Mouse (Mus musculus): Measurements from ENCODE around the gene Pkd1. TPM values are rescaled to one million over a fixed set of nuclear protein-coding genes. Genes with fewer than 3 reads are reported as not detected.

Gene Pkd1
- polyA plus RNA-seq (2014; fragmentation: Illumina TruSeq; extraction: RNeasy Lipid Tissue Mini Kit (QIAGEN cat#74804); ENCODE audit: low read depth, low replicate concordance): 51.6 TPM

DNA sequence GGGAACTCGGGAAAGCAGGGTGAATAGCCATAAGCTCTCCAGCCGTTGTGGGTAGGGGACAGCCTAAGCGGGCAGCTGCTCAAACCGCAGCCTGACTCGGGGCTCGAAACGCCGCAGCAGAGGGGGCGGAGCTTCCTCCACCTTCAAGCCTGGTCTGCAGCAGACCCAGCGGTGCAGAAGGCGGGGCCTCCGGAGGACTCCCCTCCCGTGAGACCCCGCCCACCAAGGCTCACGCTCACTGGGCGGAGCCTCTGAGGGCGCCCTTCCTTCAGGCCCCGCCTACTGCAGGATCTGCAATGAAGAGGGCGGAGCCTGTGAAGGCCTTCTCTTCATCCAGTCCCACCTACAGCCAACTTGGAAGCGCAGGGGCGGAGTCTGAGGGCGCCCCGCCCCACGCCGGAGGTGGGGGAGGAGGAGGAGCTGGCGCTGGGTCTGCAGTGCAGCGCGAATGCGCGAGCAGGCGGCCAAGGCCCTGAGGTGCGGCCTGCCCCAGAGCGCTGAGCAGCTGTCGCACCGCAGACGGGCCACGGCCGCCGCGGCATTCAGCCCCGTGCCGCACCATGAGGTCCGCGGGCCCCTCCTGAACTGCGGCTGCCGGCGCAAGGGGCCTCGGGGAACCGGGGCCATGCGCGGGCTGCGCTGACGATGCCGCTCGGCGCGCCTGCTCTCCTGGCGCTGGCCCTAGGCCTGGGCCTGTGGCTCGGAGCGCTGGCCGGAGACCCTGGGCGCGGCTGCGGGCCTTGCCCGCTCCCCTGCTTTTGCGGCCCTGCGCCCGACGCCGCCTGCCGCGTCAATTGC is at the start of gene Pkd1:
Gene Pkd1, plus strand, starts transcription at position 217 of the 798 bp plus-strand sequence.

DNA sequence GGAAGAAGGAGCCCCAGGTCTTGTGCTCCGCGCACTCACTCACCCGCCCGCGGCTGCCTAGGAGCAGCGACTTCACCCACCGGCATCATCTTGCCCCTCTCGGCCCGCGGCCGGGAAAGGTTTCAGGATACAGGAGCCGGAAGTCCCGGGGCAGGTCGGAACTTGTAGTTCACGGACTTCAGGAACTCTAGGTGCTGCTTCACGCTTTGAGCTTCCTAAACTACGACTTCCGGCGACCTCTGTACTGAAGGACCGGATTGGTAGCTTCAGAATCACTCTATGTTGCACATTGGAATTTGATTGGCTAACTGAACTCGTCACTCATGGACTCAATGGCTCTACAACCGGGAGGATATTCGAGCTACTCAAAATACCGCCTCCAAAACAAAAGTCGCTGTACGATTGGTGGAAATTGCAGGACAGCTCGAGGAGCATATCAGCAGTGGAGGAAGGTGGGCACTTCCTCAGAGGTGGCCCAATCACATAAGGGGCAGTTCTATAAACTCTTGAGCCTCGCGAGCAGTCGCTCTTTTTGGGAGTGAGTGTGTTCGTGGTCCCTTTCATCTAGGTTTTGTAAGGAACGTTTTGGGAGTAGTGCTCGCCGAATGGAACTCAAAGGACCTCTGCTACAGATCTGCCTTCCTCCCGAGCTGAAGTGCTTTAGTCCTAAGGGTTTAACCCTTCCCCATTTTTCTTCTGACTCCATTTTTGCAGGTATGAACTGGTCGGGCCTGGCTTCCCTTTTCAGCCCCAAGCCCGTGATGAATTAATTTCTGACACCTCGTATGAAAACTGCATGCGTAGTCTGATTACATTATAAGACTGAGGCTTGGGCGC is 21.7 kb upstream of the Pkd1 start, which contains the start of gene Traf7:
Gene Traf7, minus strand, starts transcription at position 216 of the 837 bp plus-strand sequence.

DNA sequence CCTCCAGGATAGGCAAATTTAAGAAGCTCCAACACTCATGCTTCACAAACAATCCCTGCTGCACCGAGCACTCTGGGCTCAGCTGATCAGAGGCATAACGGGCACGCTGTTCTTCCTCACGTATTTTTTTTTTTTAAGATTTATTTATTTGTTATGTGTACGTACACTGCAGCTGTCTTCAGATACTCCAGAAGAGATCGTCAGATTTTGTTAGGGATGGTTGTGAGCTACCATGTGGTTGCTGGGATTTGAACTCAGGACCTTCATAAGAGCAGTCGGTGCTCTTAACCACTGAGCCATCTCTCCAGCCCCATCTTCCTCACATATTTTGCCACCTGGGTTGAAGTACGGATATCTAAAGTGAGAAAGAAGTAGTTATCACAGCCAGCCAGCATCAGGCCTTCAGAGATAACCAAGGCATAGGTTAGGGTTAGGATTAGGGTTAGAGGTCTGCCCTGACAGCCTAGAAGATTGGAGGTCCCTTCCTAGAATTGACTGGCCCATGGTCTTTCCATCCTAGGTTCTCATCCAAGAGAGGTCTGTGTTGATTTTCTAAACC is 15.4 kb upstream of the Pkd1 start, which contains the start of gene Rab26:
Gene Rab26, minus strand, starts transcription at position 51 of the 559 bp plus-strand sequence.

DNA sequence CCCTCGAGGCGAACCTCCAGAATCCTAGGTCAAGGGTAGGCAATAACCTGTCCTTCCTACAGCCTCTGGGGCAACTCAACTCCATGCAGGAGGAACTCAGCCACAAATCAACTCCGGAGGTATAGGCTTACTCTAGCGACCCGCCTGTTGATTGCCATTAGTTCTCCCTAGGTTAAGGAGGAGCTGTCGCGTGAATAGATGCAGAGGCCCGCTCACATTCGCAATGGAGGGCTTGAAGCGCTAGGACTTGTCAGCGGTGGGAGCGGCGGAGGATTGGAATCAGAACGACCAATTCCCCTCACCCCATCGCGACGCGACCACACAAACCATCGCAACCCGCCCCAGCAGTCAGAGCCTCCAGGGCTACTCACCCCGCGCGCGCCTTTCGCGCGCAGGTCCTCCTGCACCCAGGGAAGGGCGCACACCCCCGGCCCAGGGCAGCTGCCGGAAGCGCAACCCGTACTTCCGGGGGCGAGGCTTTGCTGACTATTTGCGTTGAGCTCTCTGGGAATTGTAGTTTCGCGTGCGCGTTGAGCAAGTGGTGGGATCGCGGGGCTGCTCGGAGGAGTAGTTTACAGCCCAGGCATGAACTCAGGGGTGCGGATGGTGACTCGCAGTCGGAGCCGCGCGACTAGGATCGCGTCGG is 82.7 kb downstream of the Pkd1 start, which contains the start of the genes Tsc2 and Nthl1:
Gene Tsc2, minus strand, starts transcription at position 464 of the 646 bp plus-strand sequence.
Gene Nthl1, plus strand, starts transcription at position 514 of the 646 bp plus-strand sequence.

Other genes starting within 250 kb of the Pkd1 start
- 0.62 TPM for gene Abca17, start 198.8 kb upstream of the Pkd1 start, polyA plus RNA-seq (2014; fragmentation: Illumina TruSeq; extraction: RNeasy Lipid Tissue Mini Kit (QIAGEN cat#74804); ENCODE audit: low read depth, low replicate concordance)
- 61.5 TPM for gene Abca3, start 197.9 kb upstream of the Pkd1 start, polyA plus RNA-seq (2014; fragmentation: Illumina TruSeq; extraction: RNeasy Lipid Tissue Mini Kit (QIAGEN cat#74804); ENCODE audit: low read depth, low replicate concordance)
- 70.6 TPM for gene Rnps1, start 135.3 kb upstream of the Pkd1 start, polyA plus RNA-seq (2014; fragmentation: Illumina TruSeq; extraction: RNeasy Lipid Tissue Mini Kit (QIAGEN cat#74804); ENCODE audit: low read depth, low replicate concordance)
- 110 TPM for gene Eci1, start 123.2 kb upstream of the Pkd1 start, polyA plus RNA-seq (2014; fragmentation: Illumina TruSeq; extraction: RNeasy Lipid Tissue Mini Kit (QIAGEN cat#74804); ENCODE audit: low read depth, low replicate concordance)
- gene Dnase1l2, start 106.7 kb upstream of the Pkd1 start, polyA plus RNA-seq (2014; fragmentation: Illumina TruSeq; extraction: RNeasy Lipid Tissue Mini Kit (QIAGEN cat#74804); ENCODE audit: low read depth, low replicate concordance): 63.7 TPM
- 40.1 TPM for gene E4f1, start 79.5 kb upstream of the Pkd1 start, polyA plus RNA-seq (2014; fragmentation: Illumina TruSeq; extraction: RNeasy Lipid Tissue Mini Kit (QIAGEN cat#74804); ENCODE audit: low read depth, low replicate concordance)
- 63.0 TPM for gene Pgp, start 79.4 kb upstream of the Pkd1 start, polyA plus RNA-seq (2014; fragmentation: Illumina TruSeq; extraction: RNeasy Lipid Tissue Mini Kit (QIAGEN cat#74804); ENCODE audit: low read depth, low replicate concordance)
- 1.4 TPM for gene Bricd5, start 76.0 kb upstream of the Pkd1 start, polyA plus RNA-seq (2014; fragmentation: Illumina TruSeq; extraction: RNeasy Lipid Tissue Mini Kit (QIAGEN cat#74804); ENCODE audit: low read depth, low replicate concordance)
- 16.6 TPM for gene Mlst8, start 70.8 kb upstream of the Pkd1 start, polyA plus RNA-seq (2014; fragmentation: Illumina TruSeq; extraction: RNeasy Lipid Tissue Mini Kit (QIAGEN cat#74804); ENCODE audit: low read depth, low replicate concordance)
- 1.7 TPM for gene Caskin1, start 61.2 kb upstream of the Pkd1 start, polyA plus RNA-seq (2014; fragmentation: Illumina TruSeq; extraction: RNeasy Lipid Tissue Mini Kit (QIAGEN cat#74804); ENCODE audit: low read depth, low replicate concordance)
- gene Traf7, start 21.9 kb upstream of the Pkd1 start, polyA plus RNA-seq (2014; fragmentation: Illumina TruSeq; extraction: RNeasy Lipid Tissue Mini Kit (QIAGEN cat#74804); ENCODE audit: low read depth, low replicate concordance): 99.5 TPM
- gene Rab26, start 15.6 kb upstream of the Pkd1 start, polyA plus RNA-seq (2014; fragmentation: Illumina TruSeq; extraction: RNeasy Lipid Tissue Mini Kit (QIAGEN cat#74804); ENCODE audit: low read depth, low replicate concordance): 59.2 TPM
- 71.7 TPM for gene Tsc2, start 82.8 kb downstream of the Pkd1 start, polyA plus RNA-seq (2014; fragmentation: Illumina TruSeq; extraction: RNeasy Lipid Tissue Mini Kit (QIAGEN cat#74804); ENCODE audit: low read depth, low replicate concordance)
- gene Nthl1, start 82.8 kb downstream of the Pkd1 start, polyA plus RNA-seq (2014; fragmentation: Illumina TruSeq; extraction: RNeasy Lipid Tissue Mini Kit (QIAGEN cat#74804); ENCODE audit: low read depth, low replicate concordance): 10.0 TPM
- gene Slc9a3r2, start 100.5 kb downstream of the Pkd1 start, polyA plus RNA-seq (2014; fragmentation: Illumina TruSeq; extraction: RNeasy Lipid Tissue Mini Kit (QIAGEN cat#74804); ENCODE audit: low read depth, low replicate concordance): 43.1 TPM
- gene Npw, start 108.6 kb downstream of the Pkd1 start, polyA plus RNA-seq (2014; fragmentation: Illumina TruSeq; extraction: RNeasy Lipid Tissue Mini Kit (QIAGEN cat#74804); ENCODE audit: low read depth, low replicate concordance): not detected
- gene Zfp598, start 119.9 kb downstream of the Pkd1 start, polyA plus RNA-seq (2014; fragmentation: Illumina TruSeq; extraction: RNeasy Lipid Tissue Mini Kit (QIAGEN cat#74804); ENCODE audit: low read depth, low replicate concordance): 33.7 TPM
- not detected for gene Syngr3, start 140.1 kb downstream of the Pkd1 start, polyA plus RNA-seq (2014; fragmentation: Illumina TruSeq; extraction: RNeasy Lipid Tissue Mini Kit (QIAGEN cat#74804); ENCODE audit: low read depth, low replicate concordance)
- gene Gfer, start 146.3 kb downstream of the Pkd1 start, polyA plus RNA-seq (2014; fragmentation: Illumina TruSeq; extraction: RNeasy Lipid Tissue Mini Kit (QIAGEN cat#74804); ENCODE audit: low read depth, low replicate concordance): 27.0 TPM
- 4.2 TPM for gene Noxo1, start 146.4 kb downstream of the Pkd1 start, polyA plus RNA-seq (2014; fragmentation: Illumina TruSeq; extraction: RNeasy Lipid Tissue Mini Kit (QIAGEN cat#74804); ENCODE audit: low read depth, low replicate concordance)
- 20.3 TPM for gene Tbl3, start 157.8 kb downstream of the Pkd1 start, polyA plus RNA-seq (2014; fragmentation: Illumina TruSeq; extraction: RNeasy Lipid Tissue Mini Kit (QIAGEN cat#74804); ENCODE audit: low read depth, low replicate concordance)
- 8.2 TPM for gene Rnf151, start 168.2 kb downstream of the Pkd1 start, polyA plus RNA-seq (2014; fragmentation: Illumina TruSeq; extraction: RNeasy Lipid Tissue Mini Kit (QIAGEN cat#74804); ENCODE audit: low read depth, low replicate concordance)
- 1,196 TPM for gene Rps2, start 168.3 kb downstream of the Pkd1 start, polyA plus RNA-seq (2014; fragmentation: Illumina TruSeq; extraction: RNeasy Lipid Tissue Mini Kit (QIAGEN cat#74804); ENCODE audit: low read depth, low replicate concordance)
- 212 TPM for gene Ndufb10, start 174.6 kb downstream of the Pkd1 start, polyA plus RNA-seq (2014; fragmentation: Illumina TruSeq; extraction: RNeasy Lipid Tissue Mini Kit (QIAGEN cat#74804); ENCODE audit: low read depth, low replicate concordance)
- 44.8 TPM for gene Rpl3l, start 178.0 kb downstream of the Pkd1 start, polyA plus RNA-seq (2014; fragmentation: Illumina TruSeq; extraction: RNeasy Lipid Tissue Mini Kit (QIAGEN cat#74804); ENCODE audit: low read depth, low replicate concordance)
- gene Msrb1, start 186.8 kb downstream of the Pkd1 start, polyA plus RNA-seq (2014; fragmentation: Illumina TruSeq; extraction: RNeasy Lipid Tissue Mini Kit (QIAGEN cat#74804); ENCODE audit: low read depth, low replicate concordance): 165 TPM
- gene Hs3st6, start 203.2 kb downstream of the Pkd1 start, polyA plus RNA-seq (2014; fragmentation: Illumina TruSeq; extraction: RNeasy Lipid Tissue Mini Kit (QIAGEN cat#74804); ENCODE audit: low read depth, low replicate concordance): 22.6 TPM